Mouse (Mus musculus): ENCODE data around the gene Dnah2.
"Not testable (repeated sequence)": the region's sequence is repeated elsewhere in the genome, so short reads cannot be mapped to it uniquely, and the experiment has no call there.

Dnah2 gene

DNA sequence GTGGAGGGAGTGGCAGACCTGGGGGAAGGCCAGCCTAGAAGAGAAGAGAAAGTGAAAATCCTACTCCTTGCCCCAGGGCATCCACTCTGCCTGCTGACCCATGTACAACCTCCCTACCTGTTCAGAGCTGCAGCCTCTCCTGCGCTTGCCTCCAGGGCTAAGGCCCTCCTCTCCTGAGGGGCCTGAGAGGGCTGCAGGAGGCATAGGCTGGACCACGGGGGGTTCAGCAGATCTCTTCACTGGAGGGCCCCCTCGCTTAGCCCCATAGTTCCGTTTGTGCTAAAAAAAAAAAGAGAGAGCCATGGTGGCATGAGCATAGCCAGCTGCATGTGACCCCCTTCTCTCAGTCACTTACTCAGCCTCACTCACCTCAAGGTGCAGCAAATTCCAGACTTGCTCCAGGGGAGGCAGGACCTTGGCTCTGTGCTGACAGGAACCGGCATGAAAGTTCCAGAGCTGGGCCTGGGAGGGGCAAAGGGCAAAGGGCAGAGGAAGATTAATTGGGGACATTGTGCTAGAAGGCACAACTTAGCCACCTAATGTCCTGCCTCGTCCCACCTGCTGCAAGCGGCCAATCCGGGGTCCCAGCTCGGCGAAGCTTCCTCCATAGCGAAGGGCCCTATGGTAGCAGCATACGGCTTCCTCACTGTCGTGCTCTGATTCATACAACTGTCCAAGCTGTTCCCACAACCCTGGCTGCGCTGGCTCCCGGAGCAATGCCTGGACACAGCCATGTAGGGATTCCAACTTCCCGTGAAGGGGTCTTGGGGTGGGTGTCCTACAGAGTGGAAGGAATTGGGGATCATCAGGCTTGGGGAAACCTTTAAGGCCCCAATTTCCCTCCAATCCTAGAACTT is 141.8 kb downstream of the Dnah2 start:
- DNase-seq (ENCODE audit: low spot score) = no peak

DNA sequence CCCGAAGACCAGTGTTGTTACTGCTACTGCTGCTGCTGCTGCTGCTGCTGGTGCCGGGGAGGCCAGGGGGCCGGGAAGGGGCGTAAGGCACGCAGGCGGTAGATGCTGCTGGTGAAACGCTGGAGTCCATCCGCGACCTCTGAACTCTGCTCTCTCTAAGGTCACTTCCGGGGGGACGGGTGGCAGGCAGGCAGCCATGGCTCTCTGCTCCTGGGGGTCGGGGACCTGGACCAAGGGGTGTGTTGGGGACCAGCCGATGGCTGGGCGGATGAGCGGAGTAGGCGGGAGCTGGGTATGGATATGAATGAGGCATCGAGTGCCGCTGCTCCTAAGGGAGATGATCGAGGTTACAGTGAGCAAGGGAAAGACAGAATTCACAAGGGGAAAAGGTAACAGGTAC is 142.6 kb downstream of the Dnah2 start:
- DNase-seq (ENCODE audit: low spot score) = no peak

DNA sequence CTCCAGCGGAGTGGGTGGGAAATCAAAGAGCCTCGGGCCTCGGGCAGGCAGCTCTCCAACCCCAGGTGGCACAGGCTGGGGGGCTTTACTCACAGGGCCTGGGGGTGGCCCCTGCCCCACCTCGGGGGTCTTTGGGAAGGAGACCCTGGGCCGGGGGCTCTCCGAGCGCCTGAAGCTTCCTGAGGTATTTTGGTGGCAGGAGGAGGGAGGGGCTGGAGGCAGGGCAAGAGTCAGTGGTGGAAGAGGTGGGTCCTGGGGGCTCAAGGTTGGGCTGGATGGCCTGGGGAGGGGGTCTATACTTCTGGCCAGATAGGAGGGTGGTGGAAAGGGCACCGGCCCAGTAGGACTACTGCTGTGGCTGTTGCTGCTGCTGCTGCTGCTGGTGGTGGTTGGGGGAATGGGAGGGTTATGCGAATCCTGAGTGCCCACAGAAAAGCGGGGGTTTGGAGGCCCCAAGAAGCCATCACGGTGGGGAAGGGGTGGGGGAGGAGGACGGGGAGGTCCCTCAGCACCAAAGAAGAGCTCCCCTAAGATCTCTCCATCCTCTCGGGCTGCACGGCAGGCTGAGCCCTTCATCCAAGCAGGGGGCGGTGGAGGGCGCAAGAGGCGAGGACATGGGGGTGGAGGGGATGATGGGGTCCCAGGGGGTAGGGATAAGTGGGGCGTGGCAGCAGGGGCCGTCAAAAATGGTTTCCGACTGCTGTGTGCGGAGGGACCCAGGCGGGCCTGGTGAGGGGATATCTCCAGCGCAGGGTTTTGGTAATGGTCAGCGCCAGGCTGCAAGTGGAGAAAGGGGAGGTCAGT is 143.3 kb downstream of the Dnah2 start:
- DNase-seq (ENCODE audit: low spot score) = no peak

- DNase-seq (ENCODE audit: low spot score) = no peak
Measured at GRCm38 (mm10) chr11:69404595-69405396, 144.1 kb downstream of the Dnah2 start.

DNA sequence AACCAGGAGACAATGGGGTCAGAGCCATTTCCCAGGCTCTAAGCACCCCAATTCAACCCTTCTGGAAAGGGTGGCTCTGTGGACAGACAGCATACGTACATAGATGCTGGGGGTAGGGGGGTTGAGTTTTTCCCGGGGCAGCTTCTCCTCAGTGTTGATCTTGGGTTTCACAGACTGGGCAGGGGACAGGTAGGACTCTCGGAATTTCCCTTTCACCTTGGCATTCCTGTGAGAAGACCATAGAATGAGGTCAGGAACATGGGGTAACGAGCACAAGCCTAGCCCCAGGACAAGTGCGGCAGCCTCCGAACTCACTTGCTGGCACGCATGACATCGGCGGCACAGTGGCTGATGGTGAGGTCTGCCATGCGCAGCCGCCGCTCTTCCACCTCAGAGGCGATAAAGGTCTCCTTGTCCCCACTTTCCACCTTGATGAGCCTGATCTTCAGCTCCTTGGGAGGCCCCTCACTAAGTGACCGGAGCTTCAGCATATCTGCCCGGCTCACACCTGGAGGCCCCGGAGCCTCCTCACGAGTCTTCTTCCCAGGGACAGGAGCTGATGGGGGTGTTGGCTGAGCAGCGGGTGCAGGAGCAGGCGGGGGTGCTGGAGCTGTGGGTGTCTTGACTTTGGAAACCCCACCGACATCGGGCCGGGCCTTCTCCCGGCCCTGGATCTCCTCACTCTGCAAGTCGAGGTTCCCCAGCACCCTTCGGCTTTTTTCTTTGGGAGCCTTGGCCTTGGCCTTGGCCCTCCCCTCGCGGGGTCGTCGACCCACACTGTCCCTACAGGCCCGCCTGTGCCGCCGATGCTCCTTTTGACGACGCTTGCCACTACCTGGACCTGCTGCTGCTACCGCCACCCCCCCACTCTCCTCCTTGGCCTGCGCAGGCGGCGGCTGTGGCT is 145.0 kb downstream of the Dnah2 start:
- no peak for DNase-seq (ENCODE audit: low spot score)

- DNase-seq (ENCODE audit: low spot score) = no peak
Measured at GRCm38 (mm10) chr11:69401987-69402386, 146.9 kb downstream of the Dnah2 start.

- DNase-seq (ENCODE audit: low spot score) = peak; percentile 91
Measured at GRCm38 (mm10) chr11:69401210-69401637, 147.7 kb downstream of the Dnah2 start.

DNA sequence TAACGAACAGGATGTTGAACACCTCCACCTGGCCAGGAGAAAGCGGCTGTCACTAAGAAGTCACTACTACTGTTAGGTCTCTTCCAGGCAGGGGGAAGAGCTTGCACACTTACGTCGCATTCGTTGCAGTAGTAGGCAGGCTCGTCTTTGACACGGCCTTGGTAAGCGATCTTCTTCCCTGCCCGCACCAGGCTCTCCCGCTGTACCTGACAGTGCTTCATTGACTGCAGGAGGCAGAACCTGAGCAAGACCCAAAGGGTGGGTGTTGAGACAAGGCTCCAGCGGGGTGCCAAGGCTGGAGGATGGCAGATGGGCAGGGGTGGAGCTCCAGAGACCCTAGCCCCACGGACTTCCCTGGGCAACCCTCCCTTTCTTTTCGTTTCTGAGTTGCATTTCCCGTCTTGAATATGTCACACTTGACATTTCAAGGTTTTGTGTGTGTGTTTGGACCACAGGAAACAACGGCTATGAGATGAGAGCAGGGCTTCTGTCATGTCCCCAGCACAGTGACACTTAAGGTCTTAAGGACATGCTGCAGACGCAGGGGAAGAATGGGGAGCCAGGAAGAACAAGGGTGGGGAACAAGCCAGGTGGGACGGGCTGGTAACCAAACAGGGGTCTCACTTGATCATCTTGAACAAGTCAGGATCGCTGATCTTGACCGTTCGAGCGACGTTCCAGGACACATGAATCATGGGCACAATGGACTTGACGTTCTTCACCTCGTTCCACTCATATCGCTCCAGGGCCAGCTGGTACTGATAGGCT is 148.6 kb downstream of the Dnah2 start:
- DNase-seq (ENCODE audit: low spot score) = no peak

GRCm38 (mm10) chr11:69399201-69400082 is 149.5 kb downstream of the Dnah2 start:
- no peak for DNase-seq (ENCODE audit: low spot score)

DNA sequence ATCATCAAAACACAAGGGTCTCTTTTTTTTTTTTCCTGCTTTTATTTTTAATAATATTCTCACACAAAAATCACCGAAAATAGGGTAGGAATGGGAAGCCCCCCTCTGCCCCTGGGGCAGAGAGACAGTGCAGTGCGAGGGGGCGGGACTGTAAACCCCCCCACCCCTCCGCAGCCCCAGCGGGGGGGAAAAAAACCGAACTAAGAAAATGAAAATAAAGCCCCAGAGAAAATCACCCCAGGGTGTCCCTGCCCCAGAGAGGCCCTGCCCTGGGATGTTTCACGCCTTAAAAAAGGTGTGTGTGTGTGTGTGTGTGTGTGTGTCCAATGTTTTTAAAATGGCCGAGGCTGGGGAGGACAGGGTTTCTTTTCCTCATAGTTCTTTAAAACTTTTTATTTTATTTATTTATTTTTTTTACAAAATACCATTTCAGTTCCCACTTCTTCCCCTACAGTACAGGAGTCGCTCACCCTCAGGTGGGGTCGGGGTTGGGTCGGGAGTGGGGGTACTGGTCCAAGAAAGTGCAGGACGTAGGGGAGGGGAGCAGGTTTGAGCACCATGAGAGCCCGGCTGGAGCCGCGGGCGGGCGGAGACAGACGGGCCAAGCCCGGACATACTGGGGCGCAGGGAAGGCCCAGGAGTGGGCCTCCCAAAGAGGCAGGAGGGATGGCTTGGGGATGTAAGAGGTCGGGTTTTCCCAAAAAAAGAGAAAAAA is 150.3 kb downstream of the Dnah2 start:
- no peak for DNase-seq (ENCODE audit: low spot score)

GRCm38 (mm10) chr11:69398059-69398458 is 150.9 kb downstream of the Dnah2 start, which contains the start of gene Tmem88:
Gene Tmem88 (minus strand): TSS chr11:69398234.
- DNase-seq (ENCODE audit: low spot score) = no peak

- no peak for DNase-seq (ENCODE audit: low spot score)
Measured at GRCm38 (mm10) chr11:69397581-69398057, 151.3 kb downstream of the Dnah2 start.

- DNase-seq (ENCODE audit: low spot score) = no peak
Measured at GRCm38 (mm10) chr11:69396772-69397171, 152.1 kb downstream of the Dnah2 start.

- peak; percentile 96 for DNase-seq (ENCODE audit: low spot score)
Measured at GRCm38 (mm10) chr11:69395634-69396373, 153.1 kb downstream of the Dnah2 start.

DNA sequence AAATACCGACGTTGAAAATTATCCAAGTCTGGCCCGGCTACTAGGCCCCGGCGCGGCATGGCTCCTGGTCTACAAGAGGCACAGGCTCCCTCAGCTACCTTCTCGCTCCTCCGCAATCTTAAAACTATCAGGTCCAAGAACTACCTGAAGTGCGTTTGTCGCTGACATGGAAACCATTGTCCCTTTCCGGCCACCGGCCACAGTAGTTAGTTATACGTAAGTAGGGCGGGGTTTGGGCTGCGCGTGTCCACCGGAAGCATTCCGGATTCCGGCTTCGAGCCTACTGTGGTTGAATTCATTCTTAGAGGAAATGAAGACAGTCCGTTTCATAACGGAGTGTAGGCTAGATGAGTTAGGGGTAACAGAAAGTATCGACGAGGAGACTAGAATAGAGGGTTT is 153.7 kb downstream of the Dnah2 start, which contains the start of the genes Naa38 and Cyb5d1:
Naa38 (plus strand) TSS at position 253 of the 399 bp plus-strand sequence.
Cyb5d1 (minus strand) TSS at position 397 of the 399 bp plus-strand sequence.
- DNase-seq (ENCODE audit: low spot score) = peak; percentile 91

DNA sequence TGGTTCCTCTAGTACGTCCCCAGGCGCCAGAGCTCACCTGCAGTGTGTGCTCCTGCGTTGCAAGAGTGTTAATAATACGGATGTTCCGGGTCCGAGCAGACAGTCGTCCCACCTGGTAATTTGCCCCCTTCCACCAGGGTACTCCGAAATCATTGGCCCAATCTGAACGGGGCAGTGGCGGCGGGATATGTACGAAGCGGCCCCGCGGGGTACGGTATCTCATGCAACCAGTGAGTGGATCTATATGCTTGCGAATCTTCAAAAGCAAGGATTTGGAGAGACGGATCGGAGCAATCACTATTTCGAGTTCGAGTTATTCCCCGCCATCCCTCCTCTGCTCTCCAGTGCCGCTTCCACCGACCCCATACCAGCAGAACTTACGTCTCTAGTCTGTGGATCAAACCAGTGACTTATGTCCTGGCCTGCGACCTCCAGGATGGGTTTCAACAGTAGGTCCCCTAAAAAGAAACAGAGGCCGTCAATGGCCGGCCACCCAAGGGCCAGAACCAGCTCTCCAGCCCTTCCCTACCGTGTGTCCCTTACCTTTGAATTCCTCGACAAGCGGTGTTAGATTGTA is 154.2 kb downstream of the Dnah2 start:
- DNase-seq (ENCODE audit: low spot score) = not testable (repeated sequence)

GRCm38 (mm10) chr11:69390400-69391034 is 158.4 kb downstream of the Dnah2 start:
- peak; percentile 75 for DNase-seq (ENCODE audit: low spot score)
